8 mouse cellular contexts compared by ENCODE assay signal in the genomic region with DNA sequence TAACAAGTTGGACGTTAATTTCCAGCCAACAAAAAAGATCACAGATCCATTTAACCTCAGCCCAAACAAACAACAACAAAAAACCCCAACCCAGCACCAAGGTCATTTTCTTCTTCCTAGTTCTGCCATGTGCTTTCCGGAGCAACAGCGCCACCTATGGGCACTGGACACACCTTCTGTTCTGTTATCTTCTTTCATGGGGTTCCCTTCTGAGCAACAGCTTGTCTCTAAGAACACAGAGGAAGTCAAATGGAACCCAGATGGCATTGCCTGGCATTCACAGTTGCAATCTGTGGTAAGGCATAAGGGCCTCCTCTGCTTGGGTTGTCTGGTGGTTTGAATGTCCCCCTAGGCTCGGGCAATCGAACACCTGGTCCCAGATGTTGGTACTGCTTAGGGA. TPM values are rescaled to one million over a fixed set of nuclear protein-coding genes. Genes with fewer than 3 reads are reported as not detected.
A peak's percentile ranks its signal among the peaks of the same experiment; 100 is the strongest.
DNase-seq lines count a peak whose midpoint lies in the region; ATAC-seq and TF ChIP-seq lines count a peak whose summit lies in the region.

No protein-coding gene starts in this region.

- peak; percentile 38 for ATAC-seq in granulocyte monocyte progenitor cell, adult 5-6 weeks (replicated peaks; ENCODE audit: poor library complexity, severe bottlenecking)
- ATAC-seq in midbrain, embryonic 16.5 days = no peak

- no peak overlapping the region for H3K4me3 ChIP-seq in heart, adult 2 months
- no peak overlapping the region for H3K4me3 ChIP-seq in heart, embryonic 10.5 days
- no peak overlapping the region for H3K4me3 ChIP-seq in lung, adult 2 months (replicated peaks; ENCODE audit: extremely low read depth, low read depth, low read length)
- H3K4me3 ChIP-seq in midbrain, embryonic 16.5 days (ENCODE audit: low read depth, low read length) = no peak overlapping the region

- no peak overlapping the region for H3K9ac ChIP-seq in heart, adult 2 months (ENCODE audit: low read depth, low read length)
- no peak overlapping the region for H3K9ac ChIP-seq in midbrain, embryonic 16.5 days (ENCODE audit: low read depth, low read length)

- intact Hi-C loops in heart, adult 2 months (cut with DNase I) = loop anchor here (5.0 kb wide), 1 partner anchor 36 kb away; no protein-coding TSS in a partner anchor

- H3K9me3 ChIP-seq in heart, embryonic 10.5 days = no peaks in the 10 kb centered on the region
- no peaks in the 10 kb centered on the region for H3K9me3 ChIP-seq in midbrain, embryonic 16.5 days (replicated peaks; ENCODE audit: control insufficient read depth, low read length, poor library complexity, severe bottlenecking)

- H3K27me3 ChIP-seq in heart, adult 2 months (ENCODE audit: control insufficient read depth, insufficient read depth, low read length) = no peaks in the 10 kb centered on the region
- no peaks in the 10 kb centered on the region for H3K27me3 ChIP-seq in heart, embryonic 10.5 days (ENCODE audit: insufficient read depth, poor library complexity, severe bottlenecking)
- H3K27me3 ChIP-seq in midbrain, embryonic 16.5 days (ENCODE audit: control insufficient read depth, insufficient read depth, low read depth, low read length) = no peaks in the 10 kb centered on the region

- no peaks in the 10 kb centered on the region for H3K79me2 ChIP-seq in heart, adult 2 months (replicated peaks; ENCODE audit: control insufficient read depth, insufficient read depth, low read length)

- peak in 1 of 2 experiments; percentile 9 for DNase-seq in heart, adult 2 months
- DNase-seq in heart, embryonic 10.5 days (ENCODE audit: low spot score) = no peak
- DNase-seq in A20 (ENCODE audit: low read depth, low spot score) = peak; percentile 80
- peak; percentile 80 for DNase-seq in adrenal gland, postnatal 14 days
- DNase-seq in lung, adult 2 months = peak; percentile 41
- DNase-seq in thymus, postnatal 25 days = peak; percentile 21

- no peak for TF ChIP-seq EP300 in heart, adult 2 months (IDR thresholded peaks at IDR 0.05; ENCODE audit: insufficient read depth, low read depth, low read length)

- TF ChIP-seq CTCF in heart, adult 2 months (IDR thresholded peaks at IDR 0.05) = peak; percentile 60
- peak; percentile 67 for TF ChIP-seq CTCF in lung, adult 2 months (IDR thresholded peaks at IDR 0.05; ENCODE audit: insufficient read depth, low read length)

- H3K4me2 ChIP-seq in midbrain, embryonic 16.5 days (ENCODE audit: low read length) = no peak overlapping the region

- TF ChIP-seq POLR2A in heart, adult 2 months (IDR thresholded peaks at IDR 0.05; ENCODE audit: insufficient read depth, low read depth, low read length) = no peak
- TF ChIP-seq POLR2A in lung, adult 2 months (IDR thresholded peaks at IDR 0.05; ENCODE audit: borderline replicate concordance, extremely low read depth, low read depth, low read length) = no peak

- WGBS in heart, adult 2 months = 75% methylated on average over 5 of the region's 5 CpGs
- 71% methylated on average over 5 of the region's 5 CpGs for whole genome bisulfite sequencing in heart, embryonic 10.5 days
- 71% methylated on average over 5 of the region's 5 CpGs for WGBS in lung, adult 2 months
- 72% methylated on average over 5 of the region's 5 CpGs for WGBS in midbrain, embryonic 16.5 days

- no peak overlapping the region for H3K27ac ChIP-seq in heart, adult 2 months
- no peak overlapping the region for H3K27ac ChIP-seq in heart, embryonic 10.5 days
- H3K27ac ChIP-seq in midbrain, embryonic 16.5 days (ENCODE audit: low read length) = no peak overlapping the region

- no peaks in the 10 kb centered on the region for H3K36me3 ChIP-seq in heart, adult 2 months (ENCODE audit: control insufficient read depth, insufficient read depth, low read length)
- H3K36me3 ChIP-seq in heart, embryonic 10.5 days = peaks cover 3% of the 10 kb centered on the region; the same call in 1 of the 2 replicates
- H3K36me3 ChIP-seq in midbrain, embryonic 16.5 days (ENCODE audit: control insufficient read depth, insufficient read depth, low read length) = no peaks in the 10 kb centered on the region

- peaks cover 9% of the 10 kb centered on the region; the same call in 1 of the 2 replicates for H3K4me1 ChIP-seq in heart, adult 2 months (ENCODE audit: control insufficient read depth, insufficient read depth, low read length)
- H3K4me1 ChIP-seq in heart, embryonic 10.5 days = peaks cover 43% of the 10 kb centered on the region
- H3K4me1 ChIP-seq in lung, adult 2 months (ENCODE audit: control insufficient read depth, insufficient read depth, low read length) = no peaks in the 10 kb centered on the region
- peaks cover 3% of the 10 kb centered on the region for H3K4me1 ChIP-seq in midbrain, embryonic 16.5 days (ENCODE audit: control insufficient read depth, insufficient read depth, low read length)

RNA-seq across cellular contexts. Expression of a gene that starts 19.4 kb away (rescaled TPM):
- 10 to 100 TPM; 16.3 to 16.9 TPM for total RNA-seq in heart, adult 2 months (2021)
- polyA plus RNA-seq in heart, adult 2 months (2012; rRNA removed) = 6.5 and 9.5 TPM in 2 replicates
- polyA plus RNA-seq in heart, embryonic 10.5 days (2016; fragmentation: Nextera tagmentation; extraction: Ambion mirVana) = 22.8 and 42.4 TPM in 2 replicates
- 8.0 and 8.4 TPM in 2 replicates for total RNA-seq in adrenal gland, postnatal 14 days (2021)
- total RNA-seq in granulocyte monocyte progenitor cell, adult 5-6 weeks (2014; fragmentation: Nextera tagmentation) = 78.2 and 85.4 TPM in 2 replicates
- 60.4 and 80.7 TPM in 2 replicates for total RNA-seq in granulocyte monocyte progenitor cell, adult 5-6 weeks (2017)
- polyA plus RNA-seq in lung, adult 2 months (2012; rRNA removed) = 7.2 and 8.6 TPM in 2 replicates
- polyA plus RNA-seq in midbrain, embryonic 16.5 days (2015; fragmentation: Nextera tagmentation; extraction: Ambion mirVana) = 39.3 and 47.8 TPM in 2 replicates
